Mouse (Mus musculus) lung, postnatal 4 days (tissue): Measurements from ENCODE around the gene Ncam1.
A peak's percentile ranks its signal among the peaks of the same experiment; 100 is the strongest.

Experiments used
- DNase-seq, 2 experiments: peaks; one replicate each; pipeline ENCODE4 v3.0.0; 2021

Ncam1 gene

DNA sequence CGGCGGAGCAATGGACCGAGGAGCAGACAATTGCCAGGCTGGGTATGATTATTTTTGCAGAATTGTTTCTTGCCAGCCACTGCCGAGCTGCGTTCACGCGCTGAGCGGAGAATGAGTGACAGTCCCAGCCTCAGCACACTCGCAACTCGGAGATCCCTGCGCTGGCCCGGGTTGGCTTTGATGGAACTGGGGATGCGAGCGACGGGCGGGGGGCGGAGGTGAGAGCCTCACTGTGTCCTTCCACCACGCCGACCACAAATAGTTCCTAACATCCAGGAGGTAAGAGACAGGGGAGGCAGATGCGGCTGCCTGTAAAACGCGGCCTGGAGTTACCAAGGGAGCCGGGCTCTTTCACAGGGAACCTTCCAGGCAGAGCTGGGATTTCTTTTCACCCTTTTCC, at the start of gene Ncam1:
Ncam1 (minus strand) TSS at position 120 of the 400 bp plus-strand sequence.
- DNase-seq = peak; percentile 67 to 72

GRCm38 (mm10) chr9:49834013-49834412, 35.3 kb upstream of the Ncam1 start:
- no peak for DNase-seq

DNA sequence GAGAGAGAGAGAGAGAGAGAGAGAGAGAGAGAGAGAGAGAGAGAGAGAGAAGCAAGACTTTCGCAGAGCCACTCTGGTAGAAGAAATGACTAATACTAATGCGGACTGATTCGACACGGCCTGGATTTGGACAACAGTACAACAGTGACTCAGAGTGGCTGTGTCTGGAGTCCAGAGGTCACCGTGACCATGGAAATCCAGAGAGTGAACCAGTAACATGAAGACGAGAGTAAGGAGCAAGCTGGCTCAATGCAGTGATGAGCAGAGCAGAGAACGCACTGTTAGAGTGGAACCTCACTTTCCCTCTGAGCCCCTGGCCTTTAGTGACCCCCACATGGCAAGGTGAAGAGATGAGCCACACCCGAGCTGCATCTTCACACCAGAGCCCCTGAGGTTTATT, 28.9 kb upstream of the Ncam1 start:
- DNase-seq = no peak

- no peak for DNase-seq
Measured at GRCm38 (mm10) chr9:49816115-49816650, 17.5 kb upstream of the Ncam1 start.

GRCm38 (mm10) chr9:49814442-49814841, 15.7 kb upstream of the Ncam1 start:
- no peak for DNase-seq

DNA sequence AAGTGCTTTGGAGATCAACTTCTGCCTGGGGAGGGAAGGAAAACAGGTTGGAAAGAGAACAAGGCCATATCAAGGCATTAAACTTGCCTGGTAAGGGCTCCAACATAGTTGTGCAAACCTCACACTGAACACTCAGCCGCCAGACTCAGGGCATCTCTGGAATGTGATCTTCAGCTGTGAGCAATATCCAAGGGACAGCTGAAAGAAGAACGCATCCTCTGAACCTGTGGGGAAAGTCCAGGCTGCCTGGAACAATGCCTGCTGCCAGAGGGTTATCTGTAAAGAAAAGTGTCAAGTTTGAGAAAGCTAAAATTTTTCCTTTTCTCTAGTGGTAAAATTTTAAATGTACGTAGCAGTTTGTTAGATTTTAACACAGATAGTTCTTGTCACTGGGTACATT, 4.5 kb upstream of the Ncam1 start:
- no peak for DNase-seq

- peak; percentile 55 to 62 for DNase-seq
Measured at GRCm38 (mm10) chr9:49797821-49798571, 729 bp downstream of the Ncam1 start.

DNA sequence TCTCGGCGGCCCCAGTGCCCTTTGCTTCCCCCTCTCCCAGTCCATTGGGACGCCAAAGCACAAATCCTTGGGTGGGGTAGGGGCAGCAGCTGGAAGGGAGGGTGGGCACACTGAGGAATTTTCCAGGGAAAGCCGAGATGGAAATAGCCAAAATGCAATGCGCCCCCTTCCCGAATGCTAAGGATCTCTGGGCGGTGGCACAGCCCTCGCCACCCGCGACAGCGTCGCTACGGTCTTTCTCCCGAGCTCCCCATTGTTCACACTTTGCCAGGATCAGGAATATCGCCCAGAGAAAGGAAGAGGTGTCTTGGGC, 1.3 kb downstream of the Ncam1 start:
- no peak for DNase-seq

- DNase-seq = peak; percentile 48 to 63
Measured at GRCm38 (mm10) chr9:49796618-49797507, 1.9 kb downstream of the Ncam1 start.

GRCm38 (mm10) chr9:49795881-49796280, 2.8 kb downstream of the Ncam1 start:
- no peak for DNase-seq

GRCm38 (mm10) chr9:49793987-49794550, 4.7 kb downstream of the Ncam1 start:
- no peak for DNase-seq

GRCm38 (mm10) chr9:49793241-49793640, 5.5 kb downstream of the Ncam1 start:
- DNase-seq = no peak

DNA sequence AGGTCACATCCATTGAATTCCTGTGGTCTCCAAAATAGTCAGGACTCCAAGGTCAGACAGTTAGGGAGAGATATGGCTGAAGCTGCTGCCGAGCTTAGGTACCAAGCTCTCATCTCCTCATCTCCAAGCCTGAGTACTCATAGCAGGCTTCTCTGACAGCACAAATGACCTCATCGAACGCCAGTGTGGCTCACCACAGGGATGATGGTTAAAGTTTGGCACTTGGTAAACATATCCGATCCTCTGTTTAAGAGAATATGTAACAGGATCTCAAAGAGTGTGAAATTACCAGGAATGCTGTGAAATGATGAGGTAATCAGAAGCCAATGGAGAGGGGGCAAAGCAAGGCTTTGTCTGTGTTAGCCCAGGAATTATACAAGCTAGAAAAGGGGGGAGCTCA, 6.1 kb downstream of the Ncam1 start:
- DNase-seq = no peak

DNA sequence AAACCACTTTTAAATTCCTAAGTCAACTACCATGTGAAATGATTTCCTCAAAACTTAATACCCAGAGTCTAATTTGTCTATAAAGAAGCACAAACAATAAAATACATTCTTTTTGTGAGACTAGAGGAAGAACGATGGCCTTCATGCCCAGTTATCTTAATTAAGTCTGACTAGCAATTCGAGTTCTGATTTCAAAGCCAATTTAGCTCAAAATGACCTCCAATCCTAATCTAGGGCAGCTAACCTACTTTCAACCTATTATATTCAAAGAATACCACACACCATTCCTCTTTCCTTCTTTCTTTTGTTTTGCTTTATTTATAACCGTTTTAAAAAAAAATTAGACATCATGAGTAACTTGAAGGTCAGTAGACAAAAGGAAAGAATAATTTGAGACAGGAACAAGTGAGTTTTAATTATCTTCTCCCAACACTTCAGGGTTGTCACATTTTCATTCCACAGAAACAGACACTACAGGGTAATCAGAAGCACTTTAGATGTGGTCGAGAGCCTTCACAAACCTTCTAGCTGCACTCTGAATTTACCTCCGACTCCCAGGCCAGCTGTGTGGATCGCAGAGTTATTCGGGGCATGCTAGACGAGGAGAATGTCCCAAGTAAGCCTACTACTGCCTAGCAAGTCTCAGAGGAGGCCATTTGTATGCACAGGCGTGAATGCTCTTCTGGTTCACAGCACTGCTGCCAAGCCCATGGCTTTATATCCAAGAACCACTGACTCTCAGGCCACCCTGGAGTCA, 17.5 kb downstream of the Ncam1 start:
- no peak for DNase-seq

DNA sequence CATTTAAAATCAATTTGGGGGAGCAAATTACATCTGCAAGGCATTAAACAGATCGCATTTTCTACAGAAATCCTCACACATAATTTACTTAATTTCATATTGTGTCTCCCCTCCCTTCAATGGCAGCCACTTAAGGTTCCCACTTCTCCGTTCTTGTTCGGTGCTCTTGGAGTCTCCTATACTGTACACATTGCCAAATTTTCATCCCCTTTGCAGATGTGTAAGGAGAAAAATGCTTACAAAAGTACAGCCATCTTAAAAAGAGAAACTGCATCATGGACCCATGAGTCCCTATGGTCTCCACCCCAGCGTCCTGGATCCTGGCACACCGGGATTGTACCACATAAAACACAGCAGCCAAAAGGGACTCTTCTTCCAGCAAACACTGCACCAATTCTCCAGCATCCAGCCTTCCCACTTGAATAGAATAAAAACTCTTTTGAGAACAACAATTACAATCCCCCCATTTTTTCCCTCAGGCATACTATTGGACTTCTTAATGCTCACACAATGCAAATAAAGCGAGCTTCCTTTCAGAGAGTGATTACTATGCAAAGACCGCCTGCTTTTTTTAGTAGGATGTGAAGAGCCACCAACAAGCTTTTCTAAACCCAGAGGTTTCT, 21.6 kb downstream of the Ncam1 start:
- no peak for DNase-seq

- no peak for DNase-seq
Measured at GRCm38 (mm10) chr9:49766634-49767033, 32.1 kb downstream of the Ncam1 start.

DNA sequence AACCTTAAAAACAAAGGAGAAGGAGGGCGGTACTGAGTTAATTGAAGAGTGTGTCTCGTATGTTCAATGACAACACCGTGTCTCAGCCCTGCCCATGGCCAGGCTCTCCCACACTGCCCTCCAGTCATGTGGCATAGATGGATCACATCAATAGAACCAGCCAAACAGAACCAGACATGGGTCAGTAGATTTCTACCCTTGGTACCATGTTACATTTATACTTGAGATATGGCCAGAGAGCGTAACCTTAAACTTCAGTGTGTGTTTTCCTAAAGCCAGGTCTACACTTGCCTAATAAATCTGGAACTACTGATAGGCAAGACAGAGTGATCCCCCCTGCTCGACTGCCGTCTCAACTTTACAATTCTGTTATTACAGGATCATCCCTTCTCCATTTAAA, 38.2 kb downstream of the Ncam1 start:
- DNase-seq = no peak

DNA sequence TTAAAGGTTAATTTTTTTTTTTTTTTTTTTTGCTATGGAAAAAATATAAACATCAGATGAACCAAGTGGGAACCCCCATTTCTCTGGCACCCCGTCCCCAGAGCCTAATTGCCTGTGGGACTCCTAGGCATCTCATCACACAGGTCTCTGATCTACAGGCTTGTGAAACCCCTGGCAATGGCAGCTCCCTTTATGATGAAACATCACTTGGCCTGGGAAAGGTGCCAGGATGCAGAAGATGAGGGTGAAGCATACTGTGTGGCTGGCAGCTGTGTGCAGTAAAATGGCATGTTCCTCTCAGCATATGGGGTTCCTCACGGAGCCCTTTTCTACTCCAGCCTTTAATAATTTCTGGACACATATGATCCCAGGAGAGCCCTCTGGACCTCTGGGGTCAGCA, 40.3 kb downstream of the Ncam1 start:
- DNase-seq = peak; percentile 42 to 73

DNA sequence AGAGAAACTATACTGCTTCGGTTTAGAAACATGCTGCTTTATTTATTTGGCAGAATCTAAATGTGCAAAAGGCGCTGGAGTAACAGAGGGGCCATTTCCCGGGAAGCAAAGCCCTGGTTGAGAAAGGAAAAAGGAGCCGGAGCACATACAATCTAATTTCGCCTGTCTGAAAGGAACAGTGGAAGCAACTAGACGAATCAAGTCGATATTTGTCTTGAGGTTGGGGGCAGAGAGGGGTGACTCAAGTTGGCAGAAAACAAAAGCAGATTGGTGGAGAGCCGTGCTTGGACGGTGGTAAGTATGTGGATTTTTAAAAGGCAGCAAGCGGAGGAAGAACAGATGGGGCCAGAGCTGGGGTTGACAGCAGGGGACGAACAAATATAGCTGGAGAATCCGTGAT, 40.7 kb downstream of the Ncam1 start:
- peak in 1 of 2 experiments; percentile 40 for DNase-seq

DNA sequence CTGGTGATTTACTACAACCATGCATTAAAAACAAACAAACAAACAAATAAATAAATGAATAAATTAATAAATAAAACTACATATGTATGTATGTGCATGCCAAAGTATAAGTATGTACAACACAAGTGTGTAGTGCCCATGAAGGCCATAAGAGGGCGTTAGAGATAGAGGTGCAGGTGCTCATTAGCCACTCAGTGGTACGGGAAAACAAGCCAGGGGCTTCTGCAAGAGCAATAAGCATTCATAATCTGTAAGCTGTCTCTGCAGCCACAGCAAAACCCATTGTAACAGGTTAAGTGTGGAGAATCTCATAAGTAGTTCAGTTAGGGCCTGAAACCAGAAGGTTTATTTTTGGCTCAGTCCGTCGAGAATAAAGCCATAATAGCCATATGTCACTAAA, 41.1 kb downstream of the Ncam1 start:
- DNase-seq = no peak

DNA sequence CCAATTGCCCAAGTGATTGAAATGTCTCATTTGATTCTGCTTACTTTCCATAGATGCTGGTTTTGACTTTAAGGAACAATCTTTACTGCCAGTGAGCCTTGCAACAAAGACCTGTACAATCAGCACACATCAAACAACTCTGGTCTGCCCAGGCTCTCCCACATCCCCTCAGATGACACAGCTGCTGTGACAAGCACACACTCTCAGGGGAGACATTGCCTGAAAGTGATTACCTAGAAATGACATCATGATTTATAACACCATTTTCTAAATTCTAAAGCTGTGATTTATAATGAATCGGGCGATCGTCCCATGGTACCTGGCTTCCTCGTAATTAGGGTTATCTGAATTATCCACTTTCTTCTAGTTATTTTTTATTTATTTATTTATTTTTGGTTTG, 42.0 kb downstream of the Ncam1 start:
- no peak for DNase-seq

DNA sequence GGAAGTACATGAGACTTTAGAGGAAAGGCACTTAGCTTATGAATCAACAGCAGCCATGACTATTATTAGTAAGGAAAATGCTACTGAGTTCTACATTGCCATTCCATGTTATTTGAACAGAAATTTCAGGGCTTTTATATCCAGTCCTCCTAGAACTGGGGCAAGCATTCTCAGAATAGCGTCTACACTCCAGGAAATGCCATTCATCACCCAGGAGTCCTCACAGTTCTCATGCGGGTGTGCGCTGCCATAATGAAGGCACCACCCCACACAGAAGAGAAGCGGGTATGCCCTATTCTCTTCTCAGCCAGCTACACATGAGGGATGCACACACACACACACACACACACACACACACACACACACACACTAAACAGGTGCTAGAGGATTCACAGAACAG, 43.5 kb downstream of the Ncam1 start:
- DNase-seq = no peak
